Mouse (Mus musculus) frontal cortex, adult (tissue): Measurements from ENCODE around the gene Fam107b.
A peak's percentile ranks its signal among the peaks of the same experiment; 100 is the strongest.
"Not testable (repeated sequence)": the region's sequence is repeated elsewhere in the genome, so short reads cannot be mapped to it uniquely, and the experiment has no call there.

ENCODE experiments used
- ATAC-seq: cut with Nextera tagmentation; 2 replicates; pipeline ENCODE4 v1.9.2; 2017; ENCODE audit warnings: mild to moderate bottlenecking, moderate library complexity, mixed read lengths; ENCODE audit not compliant: low TSS enrichment

Gene Fam107b

GRCm38 (mm10) chr2:3658900-3659299 lies 88.6 kb downstream of the Fam107b start:
- ATAC-seq, result no peak

- ATAC-seq, result no peak
These were observed 89.1 kb downstream of the Fam107b start for GRCm38 (mm10) chr2:3659300-3659910.

- ATAC-seq, result no peak
These were observed 93.8 kb downstream of the Fam107b start for GRCm38 (mm10) chr2:3664086-3664485.

- peak; percentile 57; the same call in 1 of the 2 replicates for ATAC-seq
These were observed 98.4 kb downstream of the Fam107b start for GRCm38 (mm10) chr2:3668682-3669081.

GRCm38 (mm10) chr2:3669646-3670045 lies 99.4 kb downstream of the Fam107b start:
- no peak for ATAC-seq

- no peak for ATAC-seq
These were observed 102.5 kb downstream of the Fam107b start for GRCm38 (mm10) chr2:3672654-3673367.

- no peak for ATAC-seq
These were observed 105.2 kb downstream of the Fam107b start for GRCm38 (mm10) chr2:3675481-3675880.

GRCm38 (mm10) chr2:3682699-3683098 lies 112.4 kb downstream of the Fam107b start:
- no peak for ATAC-seq

GRCm38 (mm10) chr2:3683343-3683742 lies 113.1 kb downstream of the Fam107b start:
- 0 out of 2 replicates have a peak, but pooled peaks have one; percentile 34 for ATAC-seq

- no peak for ATAC-seq
These were observed 113.5 kb downstream of the Fam107b start for GRCm38 (mm10) chr2:3683751-3684229.

- no peak for ATAC-seq
These were observed 119.9 kb downstream of the Fam107b start for GRCm38 (mm10) chr2:3690221-3690620.

GRCm38 (mm10) chr2:3692833-3693232 lies 122.5 kb downstream of the Fam107b start:
- ATAC-seq, result no peak

GRCm38 (mm10) chr2:3695900-3696299 lies 125.6 kb downstream of the Fam107b start:
- no peak for ATAC-seq

- ATAC-seq, result no peak
These were observed 130.1 kb downstream of the Fam107b start for GRCm38 (mm10) chr2:3700368-3700767.

GRCm38 (mm10) chr2:3702640-3703190 lies 132.4 kb downstream of the Fam107b start:
- no peak for ATAC-seq

- ATAC-seq, result no peak
These were observed 133.5 kb downstream of the Fam107b start for GRCm38 (mm10) chr2:3703806-3704205.

- no peak for ATAC-seq
These were observed 134.2 kb downstream of the Fam107b start for GRCm38 (mm10) chr2:3704311-3705162.

GRCm38 (mm10) chr2:3705283-3705682 lies 135.0 kb downstream of the Fam107b start:
- not testable (repeated sequence) for ATAC-seq

- ATAC-seq, result no peak
These were observed 136.9 kb downstream of the Fam107b start for GRCm38 (mm10) chr2:3707236-3707635.

GRCm38 (mm10) chr2:3708621-3709020 lies 138.3 kb downstream of the Fam107b start:
- no peak for ATAC-seq

- ATAC-seq, result no peak
These were observed 139.6 kb downstream of the Fam107b start for GRCm38 (mm10) chr2:3709882-3710281.

- ATAC-seq, result no peak
These were observed 140.2 kb downstream of the Fam107b start for GRCm38 (mm10) chr2:3710521-3710920.
